Mouse (Mus musculus) heart, adult 9 months (tissue): ENCODE measurements around the gene Slc7a5.

ENCODE experiments used
- DNase-seq, 2 experiments: peaks; one replicate each; pipeline ENCODE4 v3.0.0; 2022; ENCODE audit warnings: low spot score in 2 of 2

Slc7a5 gene

DNA sequence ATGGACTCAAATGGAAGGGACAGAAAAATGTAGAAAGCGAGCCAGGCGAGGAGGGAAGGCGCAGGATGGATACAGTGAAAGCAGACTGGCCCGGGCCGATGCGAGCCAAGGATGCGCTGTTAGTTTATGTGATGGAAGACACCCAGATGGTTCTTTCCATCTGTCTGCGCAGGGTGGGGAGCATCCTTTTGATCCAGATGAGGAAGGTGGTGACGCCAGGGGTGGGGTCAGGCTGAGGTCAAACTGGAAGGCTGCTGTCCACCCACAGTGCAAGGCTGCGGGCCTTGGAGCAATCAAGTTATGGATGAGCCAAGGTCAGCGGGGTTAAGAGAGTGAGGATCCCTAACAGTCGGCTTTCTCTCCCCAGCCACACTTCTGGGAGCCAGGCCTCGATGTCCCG, 28.9 kb upstream of the Slc7a5 start:
- DNase-seq = no peak

DNA sequence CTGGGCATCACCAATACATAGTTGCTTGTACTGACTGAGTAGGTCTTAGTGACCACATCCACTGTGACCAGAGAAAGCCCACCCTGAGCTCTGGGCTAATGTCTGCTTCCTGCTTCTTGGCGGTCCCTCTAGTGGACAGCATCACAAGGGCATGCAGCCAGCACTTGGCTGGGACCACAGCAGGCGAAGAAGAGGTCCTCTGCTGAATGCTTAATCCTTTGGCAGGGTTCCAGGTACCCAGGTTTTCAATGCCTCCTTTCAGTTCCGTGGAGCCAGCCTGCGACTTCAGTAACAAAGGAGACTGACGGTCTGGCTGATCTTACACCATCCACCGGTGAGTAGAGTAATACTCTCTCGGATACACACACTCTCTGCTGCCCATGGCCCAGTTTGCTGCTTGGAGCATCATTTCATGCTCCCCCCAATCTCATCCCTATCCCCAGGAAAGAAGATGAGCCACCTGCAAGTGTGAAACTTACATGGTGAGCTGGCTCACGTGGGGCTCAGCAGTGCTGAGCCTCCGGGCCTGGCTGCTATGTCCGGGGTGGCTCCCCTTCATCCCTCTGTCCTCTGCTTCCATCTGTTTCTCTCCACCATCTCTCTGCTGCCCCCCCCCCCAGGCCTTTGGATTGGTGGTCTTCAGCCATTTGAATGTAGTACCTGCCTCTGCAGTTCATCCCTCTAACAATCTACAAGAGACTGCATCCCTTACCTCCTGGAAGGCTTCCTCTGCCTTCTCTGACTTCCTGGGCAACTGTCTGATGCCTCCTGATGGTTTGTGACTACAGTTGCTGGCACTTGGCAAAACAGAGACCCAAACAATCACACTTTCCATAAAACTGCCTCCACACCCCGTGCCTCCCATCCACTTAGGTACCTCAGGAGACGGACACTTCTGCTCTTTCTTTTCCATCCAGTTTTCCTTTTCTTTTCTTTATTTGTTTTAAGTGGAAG, 28.1 kb upstream of the Slc7a5 start:
- no peak for DNase-seq

DNA sequence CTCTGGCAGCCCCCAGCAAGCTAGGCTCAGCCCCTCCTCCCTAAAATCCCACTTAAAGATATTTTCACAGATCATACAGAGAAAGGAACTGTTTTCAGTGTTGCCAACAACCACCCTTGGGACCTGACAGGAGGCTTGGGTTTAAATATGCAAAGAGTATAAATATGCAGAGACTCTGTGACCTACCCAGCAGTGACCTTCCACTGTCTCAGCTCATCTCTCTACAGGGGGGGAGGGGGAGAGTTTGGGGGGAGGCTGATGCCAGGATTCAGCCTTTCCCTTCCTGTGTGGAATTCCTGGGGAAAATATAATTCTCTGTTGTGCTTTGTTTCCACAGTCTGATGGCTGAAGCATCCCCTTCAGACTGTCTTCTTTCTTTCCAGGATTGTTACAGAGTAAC, 27.4 kb upstream of the Slc7a5 start:
- DNase-seq = no peak

DNA sequence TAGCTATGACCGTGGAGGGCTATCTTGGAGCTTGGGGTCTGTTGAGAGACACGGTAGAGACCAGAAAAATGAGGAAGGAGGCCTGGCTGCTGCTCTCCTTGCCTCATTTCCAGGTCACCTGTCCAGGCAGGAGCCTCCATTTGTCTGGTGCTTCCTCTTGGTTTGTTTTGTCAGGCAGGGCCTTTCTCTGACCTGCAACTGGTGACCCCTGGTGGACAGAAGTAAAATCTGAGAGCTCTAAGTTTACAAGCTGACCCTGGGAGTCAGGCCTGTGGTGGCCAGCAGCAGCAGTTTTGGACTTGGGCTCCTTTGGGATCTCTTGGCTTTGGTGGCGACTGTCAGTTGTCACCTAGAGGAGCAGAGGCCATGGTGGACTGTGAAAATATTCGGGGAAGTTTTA, 27.0 kb upstream of the Slc7a5 start:
- DNase-seq = no peak

DNA sequence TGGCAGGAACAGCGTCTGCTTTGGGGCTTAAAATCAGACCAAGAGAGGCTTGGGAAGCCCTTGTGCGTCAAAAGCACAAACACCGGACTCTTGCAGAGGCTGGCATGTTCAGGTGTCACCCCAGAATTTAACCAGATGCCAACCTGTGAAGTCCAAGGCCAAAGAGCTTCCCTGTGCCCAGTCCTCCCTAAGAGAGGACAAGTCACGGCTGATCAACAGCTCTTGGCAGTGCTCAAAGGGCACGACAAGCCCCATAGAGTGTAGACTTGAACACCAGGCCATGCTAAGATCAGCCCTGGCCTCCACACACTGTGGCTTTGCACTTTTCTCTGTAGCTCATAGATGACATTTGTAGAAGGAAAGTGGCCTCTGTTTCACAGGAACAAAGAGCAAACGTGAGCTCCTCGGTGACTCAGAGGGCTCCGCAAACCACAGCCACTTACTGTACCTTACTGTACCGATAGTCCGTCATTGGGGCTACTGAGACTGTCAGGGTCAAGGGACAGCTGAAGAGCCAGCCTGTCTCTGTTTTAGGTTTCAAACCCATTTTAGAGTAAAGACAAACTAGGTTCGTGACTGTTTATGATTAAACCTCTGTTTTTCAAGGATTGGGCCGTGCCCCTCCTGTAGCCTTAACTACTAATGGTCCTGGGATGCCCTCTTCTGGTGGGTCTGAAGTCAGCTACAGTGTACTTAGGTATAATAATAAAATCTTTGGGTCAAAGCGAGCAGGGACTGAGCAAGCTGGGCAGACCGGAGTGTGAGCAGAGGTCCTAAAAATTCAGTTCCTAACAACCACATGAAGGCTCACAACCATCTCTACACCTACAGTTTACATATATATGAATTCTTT, 25.4 kb upstream of the Slc7a5 start:
- no peak for DNase-seq

DNA sequence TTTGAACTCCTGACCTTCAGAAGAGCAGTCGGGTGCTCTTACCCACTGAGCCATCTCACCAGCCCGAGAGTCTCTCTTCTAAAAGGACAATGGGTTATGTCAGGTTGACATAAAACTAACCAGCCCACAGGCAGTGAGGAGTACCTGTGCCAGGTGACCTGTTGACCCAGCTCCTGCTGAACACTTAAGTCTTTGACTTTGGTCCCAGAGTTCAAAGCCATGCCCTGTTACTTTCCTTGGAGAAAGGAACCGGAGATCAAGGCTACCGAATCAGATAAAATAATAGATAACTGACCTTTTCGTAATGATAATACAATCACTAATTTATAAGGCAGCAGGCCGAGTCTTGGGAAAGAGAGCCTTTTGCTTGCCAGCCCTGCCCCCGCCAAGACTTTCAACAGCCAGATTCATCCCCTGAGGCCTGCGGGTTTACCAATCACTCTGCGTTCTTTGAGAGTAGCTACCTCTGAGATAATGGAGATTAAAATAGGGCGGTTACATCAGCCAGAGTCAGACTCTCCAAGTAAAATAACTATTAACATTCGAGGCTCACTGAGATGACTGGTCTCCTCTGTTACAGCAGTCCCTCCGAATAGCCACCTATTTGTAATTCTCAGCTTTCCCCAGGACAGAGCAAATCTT, 24.7 kb upstream of the Slc7a5 start:
- no peak for DNase-seq

DNA sequence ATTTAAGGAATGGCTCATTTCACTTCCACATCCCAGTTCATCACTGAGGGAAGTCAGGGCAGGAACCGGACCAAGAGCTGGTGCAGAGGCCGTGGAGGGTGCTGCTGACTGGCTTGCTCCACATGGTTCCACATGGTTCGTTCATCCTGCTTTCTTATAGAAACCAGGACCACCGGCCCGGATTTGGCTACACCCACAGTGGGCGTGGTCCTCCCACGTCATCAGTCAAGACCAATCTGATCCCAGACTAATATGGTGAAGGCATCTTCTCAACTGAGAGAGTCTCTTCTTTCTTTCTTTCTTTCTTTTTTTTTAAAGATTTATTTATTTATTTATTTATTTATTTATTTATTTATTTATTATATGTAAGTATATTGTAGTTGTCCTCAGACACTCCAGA, 24.1 kb upstream of the Slc7a5 start:
- DNase-seq = no peak

DNA sequence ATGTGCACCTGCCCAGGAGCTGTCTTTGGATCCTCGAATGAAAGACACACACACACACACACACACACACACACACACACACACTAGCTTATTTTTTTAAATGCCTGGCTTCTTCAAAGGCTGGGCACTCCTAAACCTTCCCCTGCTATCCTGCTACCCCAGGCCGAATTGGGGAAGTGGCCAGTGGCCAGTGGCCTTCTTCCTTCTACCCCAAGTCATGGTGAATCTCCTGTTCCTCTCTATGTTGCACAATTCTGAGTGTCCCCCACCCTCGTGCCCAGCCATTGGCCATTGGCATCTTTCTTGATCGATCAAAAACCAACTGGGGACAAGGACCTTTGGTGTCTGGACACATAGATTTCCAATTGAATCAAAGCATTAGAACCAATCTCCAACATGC, 22.6 kb upstream of the Slc7a5 start:
- DNase-seq = no peak

DNA sequence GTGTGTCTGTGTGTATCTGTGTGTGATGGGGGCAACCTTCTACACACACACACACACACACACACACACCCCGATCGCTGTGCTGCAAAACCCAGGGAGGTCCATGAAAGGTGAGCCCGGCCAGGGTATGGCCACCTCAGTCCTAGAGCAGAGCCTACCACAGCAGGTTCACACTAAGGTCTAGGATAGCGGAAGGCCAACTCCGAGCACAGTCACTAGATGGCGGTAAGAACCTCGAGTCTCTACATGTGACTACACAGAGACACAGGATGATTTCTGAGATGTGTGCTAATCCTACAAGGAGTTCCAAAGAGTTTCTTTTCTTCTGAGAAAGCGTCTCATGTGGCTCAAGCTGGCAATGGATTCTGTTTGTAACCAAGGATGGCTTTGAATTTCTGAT, 19.8 kb upstream of the Slc7a5 start:
- no peak for DNase-seq

DNA sequence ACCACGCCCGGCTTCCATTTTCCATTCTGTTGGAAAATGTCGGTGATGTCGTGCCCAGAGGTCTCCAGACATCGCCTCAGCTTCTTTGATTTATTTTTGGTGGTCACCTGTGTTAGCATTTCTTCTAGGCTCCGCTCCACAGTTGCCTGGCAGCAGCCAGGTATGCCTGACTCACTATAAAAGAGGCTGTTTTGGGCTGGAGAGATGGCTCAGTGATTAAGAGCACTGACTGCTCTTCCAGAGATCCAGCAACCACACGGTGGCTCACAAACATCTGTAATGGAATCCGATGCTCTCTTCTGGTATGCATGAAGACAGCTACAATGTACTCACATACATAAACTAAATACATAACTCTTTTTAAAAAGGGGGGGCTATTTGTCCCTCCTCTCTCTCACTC, 18.8 kb upstream of the Slc7a5 start:
- DNase-seq = no peak

DNA sequence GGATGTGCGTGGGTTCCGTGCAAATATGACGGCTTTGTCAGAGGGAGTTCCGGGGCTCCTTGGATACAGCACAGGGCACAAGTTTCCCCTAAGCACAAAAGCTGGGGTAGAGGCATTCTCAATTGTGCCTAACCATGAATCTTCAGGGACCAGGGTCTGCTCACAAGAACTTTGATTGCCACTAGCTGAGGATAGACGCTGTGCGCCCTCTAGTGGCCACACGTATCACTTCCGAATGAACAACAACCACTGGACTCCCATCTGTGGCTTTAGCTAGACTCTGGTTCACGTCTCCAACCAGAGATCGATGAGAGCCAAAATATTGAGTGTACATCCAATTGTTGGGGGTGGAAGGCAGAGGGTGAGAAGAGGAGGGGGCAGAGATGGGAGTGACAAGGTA, 18.1 kb upstream of the Slc7a5 start:
- DNase-seq = peak in 1 of 2 experiments; percentile 67

DNA sequence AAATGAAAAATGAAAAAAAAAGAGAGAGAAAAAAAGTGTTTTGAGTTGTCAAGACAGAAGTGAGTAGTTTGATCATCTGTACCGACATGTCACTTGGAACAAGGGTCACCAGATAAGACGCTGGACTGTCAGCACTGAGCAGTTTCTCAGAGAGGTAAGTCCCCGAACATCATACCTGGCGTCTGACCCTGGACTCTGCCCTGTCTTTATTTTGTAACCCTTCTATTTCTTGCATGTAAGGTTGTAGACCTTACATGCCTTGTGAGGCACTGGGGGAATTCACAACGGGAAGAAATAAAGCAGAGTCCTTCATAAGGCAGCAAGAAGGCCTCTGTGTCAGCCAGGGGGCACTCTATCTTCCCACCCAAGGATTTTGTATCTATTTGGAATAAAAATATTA, 17.2 kb upstream of the Slc7a5 start:
- no peak for DNase-seq

DNA sequence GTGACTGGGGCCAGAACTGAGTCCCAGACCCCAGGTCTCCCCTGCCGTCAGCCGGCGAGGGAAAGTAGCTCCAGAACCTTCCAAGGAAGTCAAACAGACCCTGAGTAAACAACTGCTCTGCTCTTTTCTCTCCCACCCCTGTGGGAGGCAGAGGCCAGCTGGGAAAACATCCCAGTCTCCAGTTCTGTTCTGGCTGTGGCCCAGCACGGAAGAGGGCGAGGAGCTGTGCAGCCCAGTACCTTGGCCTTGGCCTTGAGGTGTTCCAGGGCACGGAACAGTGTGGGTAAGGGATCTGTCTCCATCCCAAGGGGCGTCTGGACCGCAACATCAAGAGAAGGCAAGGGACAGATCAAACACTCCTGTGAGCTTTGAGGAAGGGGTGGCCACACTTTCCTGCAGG, 14.6 kb upstream of the Slc7a5 start:
- DNase-seq = peak; percentile 51 to 56

DNA sequence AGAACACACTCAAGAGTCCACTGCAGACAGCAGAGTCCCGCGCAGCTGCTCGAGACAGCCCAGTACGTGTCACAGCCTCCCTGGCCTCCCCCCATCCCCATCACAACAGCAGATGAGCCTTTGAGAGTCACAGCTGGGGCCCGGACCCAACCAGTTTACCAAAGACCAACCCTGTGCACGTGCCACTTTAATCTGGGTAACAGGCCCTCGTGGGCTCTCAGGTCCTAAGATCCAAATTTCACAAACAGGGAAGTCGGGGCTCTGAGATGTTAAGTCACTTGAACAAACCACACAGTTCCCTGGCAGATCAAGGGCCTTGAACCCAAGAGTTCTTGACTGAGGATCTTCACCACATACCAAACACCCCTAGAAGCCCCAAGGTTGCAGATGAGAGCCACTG, 14.1 kb upstream of the Slc7a5 start:
- DNase-seq = no peak

DNA sequence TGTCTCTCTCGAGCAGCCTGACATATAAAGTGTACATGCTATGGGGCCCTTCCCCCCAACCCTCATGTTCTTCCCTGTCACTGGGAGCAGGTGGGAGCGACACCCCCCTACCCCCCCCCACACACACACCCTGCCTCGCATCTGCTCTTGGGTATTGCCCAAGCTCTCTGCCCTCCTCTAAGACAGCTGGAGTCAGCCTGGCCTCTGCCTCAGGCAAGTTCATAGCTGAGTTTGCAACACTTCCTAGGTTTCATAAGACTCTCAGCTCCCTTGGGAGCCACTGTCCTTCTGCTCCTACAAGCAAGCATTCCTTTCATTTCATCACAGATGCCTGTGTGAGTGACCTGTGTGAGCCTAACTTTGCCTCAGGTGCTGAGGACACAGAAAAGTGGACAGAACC, 12.2 kb upstream of the Slc7a5 start:
- peak in 1 of 2 experiments; percentile 54 for DNase-seq

DNA sequence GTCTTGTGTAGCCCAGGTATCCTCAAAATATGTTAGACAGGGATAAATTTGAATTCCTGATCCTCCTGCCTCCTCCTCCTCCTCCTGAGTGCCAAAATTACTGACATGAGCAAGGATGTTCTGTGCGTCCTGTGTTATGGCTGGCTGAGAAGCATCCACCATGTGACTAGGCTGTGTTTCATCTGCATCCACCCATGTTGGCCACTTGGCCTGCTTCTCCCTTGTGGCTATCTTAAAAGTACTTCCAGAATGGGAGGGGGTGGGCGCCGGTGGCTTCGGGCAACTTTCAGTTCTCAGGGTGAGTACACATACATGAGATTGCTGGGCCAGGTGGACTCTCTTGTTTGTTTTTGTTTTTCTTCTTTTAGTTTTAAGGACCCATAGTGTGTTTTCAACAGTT, 11.7 kb upstream of the Slc7a5 start:
- DNase-seq = no peak

DNA sequence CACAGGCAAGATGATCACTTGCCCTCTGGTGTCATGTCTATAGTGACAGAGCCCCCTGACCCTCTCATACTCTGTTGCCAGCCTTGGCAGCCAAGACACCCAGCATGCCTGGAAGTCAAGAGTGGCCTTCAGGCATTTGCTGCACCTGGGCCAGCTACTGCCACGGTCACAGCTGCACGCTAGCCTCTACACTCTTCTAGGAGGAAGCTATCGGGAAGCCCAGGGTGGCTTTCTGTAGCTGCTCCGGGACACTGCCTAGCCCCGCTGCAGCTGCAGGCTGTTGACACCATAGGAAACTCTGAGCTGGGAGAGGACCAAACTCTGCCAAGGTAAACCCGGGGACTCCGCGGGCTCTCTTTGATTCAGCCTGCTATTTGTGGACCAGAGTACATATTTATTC, 5.9 kb upstream of the Slc7a5 start:
- no peak for DNase-seq

DNA sequence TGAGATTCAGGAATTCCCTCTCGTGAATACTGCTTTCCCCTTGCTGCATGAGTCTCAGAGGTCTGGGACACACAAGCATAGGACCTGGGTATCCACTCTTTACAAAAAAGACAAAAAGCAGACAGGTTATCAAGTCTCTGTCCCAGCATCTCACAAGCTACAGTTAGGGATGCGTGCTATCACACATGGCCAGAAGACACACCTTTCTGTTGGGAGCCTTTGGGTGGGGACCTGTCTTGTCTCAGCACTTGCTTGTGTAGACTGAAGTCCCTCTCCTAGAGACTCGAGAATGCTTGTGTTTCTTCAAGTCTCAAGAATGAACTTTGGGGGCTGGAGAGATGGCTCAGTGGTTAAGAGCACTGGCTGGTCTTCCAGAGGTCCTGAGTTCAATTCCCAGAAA, 5.3 kb upstream of the Slc7a5 start:
- no peak for DNase-seq

DNA sequence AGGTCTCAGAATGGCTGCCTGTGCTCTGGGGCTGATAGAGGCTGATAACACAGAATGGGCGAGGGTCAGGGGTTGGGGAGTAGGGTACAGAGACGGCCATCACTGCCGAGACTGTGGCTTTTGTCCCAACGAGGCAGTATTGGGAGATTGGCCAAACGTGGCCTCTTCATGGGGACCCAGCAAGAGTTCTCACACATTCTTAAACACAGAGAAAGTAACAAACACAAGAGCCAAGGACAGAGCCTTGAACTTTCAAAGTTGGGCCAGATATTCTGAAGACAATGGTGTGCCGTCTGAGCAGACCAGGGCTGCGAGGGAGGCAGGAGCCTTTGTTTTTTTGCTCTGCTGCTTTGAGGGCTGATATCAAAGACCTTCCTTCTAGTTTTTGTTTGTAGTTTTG, 4.5 kb upstream of the Slc7a5 start:
- no peak for DNase-seq

DNA sequence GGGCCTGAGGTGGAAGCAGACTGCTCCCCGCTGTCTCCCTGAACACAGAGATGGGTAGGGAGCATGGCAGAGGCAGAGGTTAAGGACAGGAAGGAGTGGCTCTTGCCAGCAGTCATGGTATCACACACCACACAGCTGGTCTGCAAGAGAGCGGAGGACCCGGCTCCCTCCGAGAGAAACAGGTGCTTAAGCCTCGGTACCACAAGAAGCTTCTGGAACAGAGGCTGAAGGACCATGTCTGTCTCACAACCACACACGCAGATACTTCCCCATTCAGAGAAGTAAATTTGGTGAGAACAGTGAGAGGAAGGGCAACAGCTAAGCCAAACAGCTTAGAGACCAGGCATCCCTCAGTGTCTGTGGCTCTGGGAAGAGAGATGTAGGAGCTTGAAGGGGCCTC, 3.9 kb upstream of the Slc7a5 start:
- no peak for DNase-seq

DNA sequence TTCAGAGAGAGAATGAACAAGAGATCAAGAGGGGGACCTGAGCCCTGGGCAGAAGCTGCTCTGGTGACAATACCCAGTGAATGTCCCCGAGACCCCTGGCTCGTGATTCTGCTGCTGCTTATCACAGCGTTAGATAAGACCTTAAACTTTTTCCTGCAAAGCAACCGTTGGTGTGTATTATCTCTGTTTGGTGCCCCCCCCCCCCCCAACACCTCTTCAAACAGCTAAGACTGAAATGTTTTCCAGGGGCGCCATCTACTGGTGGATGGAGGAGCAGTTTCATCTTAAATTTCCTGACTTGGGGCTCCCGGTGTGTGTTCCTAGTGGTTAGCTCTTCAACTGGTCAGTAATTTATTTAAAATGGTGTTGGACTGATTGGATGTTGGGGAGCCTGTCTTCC, 2.2 kb upstream of the Slc7a5 start:
- DNase-seq = peak in 1 of 2 experiments; percentile 70

DNA sequence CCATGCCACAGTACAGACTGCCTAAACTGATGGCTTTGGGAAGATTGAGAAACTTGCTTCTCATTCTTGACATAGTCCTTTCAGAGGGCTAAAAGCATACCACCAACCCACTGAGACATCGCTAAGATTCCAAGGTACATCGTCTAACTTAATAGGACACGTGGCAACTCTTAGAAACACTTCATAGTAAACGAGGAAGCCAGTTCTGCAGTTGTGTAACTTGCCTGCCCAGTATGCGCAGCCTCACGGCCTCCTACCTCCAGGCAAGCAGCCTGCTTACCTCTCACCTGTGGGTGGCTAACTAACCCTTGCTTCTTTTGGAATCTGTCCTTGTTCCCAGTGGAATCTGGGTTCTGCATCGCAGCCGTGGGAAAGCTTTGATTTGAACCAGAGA, 1.7 kb upstream of the Slc7a5 start:
- no peak for DNase-seq
